Mouse (Mus musculus): ENCODE measurements around the gene Lyzl6. TPM values are rescaled to one million over a fixed set of nuclear protein-coding genes. Genes with fewer than 3 reads are reported as not detected.

Gene Lyzl6
- polyA plus RNA-seq, 1 experiment: not detected

DNA sequence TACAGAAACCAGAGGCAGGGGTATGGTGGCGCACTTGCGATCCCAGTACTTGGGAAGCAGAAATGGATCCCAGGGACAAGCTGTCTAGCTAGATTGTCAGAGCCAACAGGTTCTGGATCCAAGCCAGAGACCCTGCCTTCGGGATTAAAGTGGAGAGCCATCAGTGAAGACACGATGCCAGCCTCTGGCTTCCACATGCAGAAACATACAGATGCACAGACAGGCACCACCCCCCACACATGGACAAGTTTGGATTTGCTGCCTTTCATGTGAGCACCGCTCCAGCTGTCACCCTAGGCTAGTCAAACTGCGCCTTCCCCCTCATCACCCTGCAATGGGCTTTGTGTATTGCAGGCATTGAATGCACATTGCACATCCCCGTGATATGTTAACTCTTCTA lies 19.5 kb upstream of the Lyzl6 start:
- Histone ChIP-seq H3K9ac (ENCODE audit: low read depth, poor library complexity, severe bottlenecking) (no peak overlapping the region), H3K27ac (ENCODE audit: insufficient read depth, low read length) (no peak overlapping the region), H3K4me1 (ENCODE audit: control insufficient read depth, insufficient read depth, low read length) (no peaks in the 10 kb centered on the region), H3K4me3 (ENCODE audit: low read depth, low read length) (no peak overlapping the region), H3K27me3 (ENCODE audit: control insufficient read depth, insufficient read depth, low read length, poor library complexity, severe bottlenecking) (no peaks in the 10 kb centered on the region), H3K36me3 (ENCODE audit: control insufficient read depth, insufficient read depth, low read length, poor library complexity, severe bottlenecking) (no peaks in the 10 kb centered on the region), H3K9me3 (replicated peaks; ENCODE audit: control insufficient read depth, insufficient read depth, low read length, poor library complexity, severe bottlenecking) (no peaks in the 10 kb centered on the region)
- TF ChIP-seq CTCF (IDR thresholded peaks at IDR 0.05; ENCODE audit: low read depth, low read length) (no peak), POLR2A (IDR thresholded peaks at IDR 0.05; ENCODE audit: insufficient read depth, low read length) (no peak), EP300 (IDR thresholded peaks at IDR 0.05; ENCODE audit: insufficient read depth, low read depth, low read length) (no peak)

DNA sequence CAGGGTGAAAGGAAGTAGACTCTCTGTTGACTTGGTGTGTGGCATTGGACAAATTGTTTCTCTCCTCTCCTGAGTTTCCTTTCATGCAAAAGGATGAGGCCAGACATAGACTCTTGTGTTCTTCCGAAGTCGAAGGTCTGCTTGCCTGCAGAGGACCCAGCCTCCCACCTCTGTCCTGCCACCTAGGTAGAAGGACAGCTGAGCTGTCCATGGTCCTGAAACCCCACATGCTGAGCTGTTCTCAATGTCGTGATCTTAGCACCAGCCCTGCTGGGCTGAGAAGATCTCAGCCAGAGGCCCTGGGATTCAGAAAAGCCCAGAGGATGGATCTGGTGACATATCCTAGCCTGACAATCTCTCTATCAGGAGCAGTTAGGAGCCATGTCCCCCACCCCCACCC lies 17.8 kb upstream of the Lyzl6 start:
- no peaks in the 10 kb centered on the region; the same call in none of the 2 replicates for H3K27me3 ChIP-seq (ENCODE audit: control insufficient read depth, insufficient read depth, low read length, poor library complexity, severe bottlenecking)
- H3K27ac ChIP-seq (ENCODE audit: insufficient read depth, low read length): no peak overlapping the region
- H3K9me3 ChIP-seq (replicated peaks; ENCODE audit: control insufficient read depth, insufficient read depth, low read length, poor library complexity, severe bottlenecking): no peaks in the 10 kb centered on the region
- no peak overlapping the region for H3K9ac ChIP-seq (ENCODE audit: low read depth, poor library complexity, severe bottlenecking)
- H3K36me3 ChIP-seq (ENCODE audit: control insufficient read depth, insufficient read depth, low read length, poor library complexity, severe bottlenecking): no peaks in the 10 kb centered on the region
- H3K4me1 ChIP-seq (ENCODE audit: control insufficient read depth, insufficient read depth, low read length): no peaks in the 10 kb centered on the region
- TF ChIP-seq EP300 (IDR thresholded peaks at IDR 0.05; ENCODE audit: insufficient read depth, low read depth, low read length) (no peak), CTCF (IDR thresholded peaks at IDR 0.05; ENCODE audit: low read depth, low read length) (peak; percentile 1)
- H3K4me3 ChIP-seq (ENCODE audit: low read depth, low read length): no peak overlapping the region

DNA sequence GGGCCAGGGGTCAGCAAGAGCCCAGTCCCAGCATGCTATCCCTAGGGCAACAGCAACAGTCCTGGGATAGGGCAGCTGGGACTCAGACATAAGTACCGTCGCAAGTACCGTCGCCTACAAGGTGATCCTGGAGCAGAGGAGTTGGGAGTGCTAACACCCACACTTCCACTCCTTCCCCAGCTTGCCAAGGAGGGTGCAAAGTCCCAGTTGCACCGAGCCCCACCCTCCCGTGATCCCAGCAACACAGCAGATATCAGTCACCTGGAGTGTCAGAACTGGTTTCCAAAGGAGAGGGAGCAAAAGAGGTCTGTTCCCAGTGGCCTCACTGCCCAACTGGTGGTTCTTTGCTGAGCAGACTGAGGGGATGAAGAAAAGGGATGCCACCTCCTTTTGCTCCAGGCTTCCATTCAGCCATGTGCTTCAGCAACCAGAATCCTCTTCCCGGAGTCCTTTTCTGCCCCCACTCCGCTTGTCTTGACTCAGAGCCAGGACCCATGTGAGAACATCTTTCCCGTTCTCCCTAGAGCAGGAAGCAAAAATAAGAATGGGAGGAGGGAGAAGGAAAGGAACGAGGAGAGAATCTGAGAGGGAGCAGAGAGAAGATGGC lies 14.8 kb upstream of the Lyzl6 start:
- no peak overlapping the region for H3K4me3 ChIP-seq (ENCODE audit: low read depth, low read length)
- TF ChIP-seq POLR2A (IDR thresholded peaks at IDR 0.05; ENCODE audit: insufficient read depth, low read length): no peak
- TF ChIP-seq CTCF (IDR thresholded peaks at IDR 0.05; ENCODE audit: low read depth, low read length): no peak
- no peak for TF ChIP-seq EP300 (IDR thresholded peaks at IDR 0.05; ENCODE audit: insufficient read depth, low read depth, low read length)
- H3K36me3 ChIP-seq (ENCODE audit: control insufficient read depth, insufficient read depth, low read length, poor library complexity, severe bottlenecking): no peaks in the 10 kb centered on the region
- H3K4me1 ChIP-seq (ENCODE audit: control insufficient read depth, insufficient read depth, low read length): no peaks in the 10 kb centered on the region
- no peak overlapping the region for H3K9ac ChIP-seq (ENCODE audit: low read depth, poor library complexity, severe bottlenecking)
- peaks cover 9% of the 10 kb centered on the region for H3K27me3 ChIP-seq (ENCODE audit: control insufficient read depth, insufficient read depth, low read length, poor library complexity, severe bottlenecking)
- no peak overlapping the region for H3K27ac ChIP-seq (ENCODE audit: insufficient read depth, low read length)
- H3K9me3 ChIP-seq (replicated peaks; ENCODE audit: control insufficient read depth, insufficient read depth, low read length, poor library complexity, severe bottlenecking): no peaks in the 10 kb centered on the region

DNA sequence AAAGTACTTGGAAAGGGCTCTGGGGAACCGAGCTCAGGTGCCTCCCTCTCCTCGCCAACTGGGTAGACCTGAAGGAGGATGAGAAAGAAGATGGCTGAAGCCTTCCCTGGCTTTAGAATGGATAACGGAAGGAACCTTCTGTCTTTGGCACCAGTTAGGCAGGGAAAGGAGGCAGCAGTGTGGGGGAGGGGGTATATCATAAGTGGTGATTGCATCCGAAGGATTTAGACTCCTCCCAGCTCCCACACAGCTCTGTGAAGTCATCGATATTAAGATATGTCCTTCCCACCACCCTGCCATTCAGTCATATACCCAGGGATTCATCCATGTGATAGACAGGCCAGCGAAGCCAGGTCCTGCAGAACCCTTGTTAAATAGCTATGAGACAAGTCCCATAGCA lies 12.7 kb upstream of the Lyzl6 start:
- Histone ChIP-seq H3K9ac (ENCODE audit: low read depth, poor library complexity, severe bottlenecking) (no peak overlapping the region), H3K36me3 (ENCODE audit: control insufficient read depth, insufficient read depth, low read length, poor library complexity, severe bottlenecking) (no peaks in the 10 kb centered on the region), H3K9me3 (replicated peaks; ENCODE audit: control insufficient read depth, insufficient read depth, low read length, poor library complexity, severe bottlenecking) (no peaks in the 10 kb centered on the region), H3K27ac (ENCODE audit: insufficient read depth, low read length) (no peak overlapping the region), H3K4me3 (ENCODE audit: low read depth, low read length) (no peak overlapping the region), H3K4me1 (ENCODE audit: control insufficient read depth, insufficient read depth, low read length) (no peaks in the 10 kb centered on the region), H3K27me3 (ENCODE audit: control insufficient read depth, insufficient read depth, low read length, poor library complexity, severe bottlenecking) (peaks cover 9% of the 10 kb centered on the region)
- TF ChIP-seq EP300 (IDR thresholded peaks at IDR 0.05; ENCODE audit: insufficient read depth, low read depth, low read length) (no peak), POLR2A (IDR thresholded peaks at IDR 0.05; ENCODE audit: insufficient read depth, low read length) (no peak), CTCF (IDR thresholded peaks at IDR 0.05; ENCODE audit: low read depth, low read length) (no peak)

DNA sequence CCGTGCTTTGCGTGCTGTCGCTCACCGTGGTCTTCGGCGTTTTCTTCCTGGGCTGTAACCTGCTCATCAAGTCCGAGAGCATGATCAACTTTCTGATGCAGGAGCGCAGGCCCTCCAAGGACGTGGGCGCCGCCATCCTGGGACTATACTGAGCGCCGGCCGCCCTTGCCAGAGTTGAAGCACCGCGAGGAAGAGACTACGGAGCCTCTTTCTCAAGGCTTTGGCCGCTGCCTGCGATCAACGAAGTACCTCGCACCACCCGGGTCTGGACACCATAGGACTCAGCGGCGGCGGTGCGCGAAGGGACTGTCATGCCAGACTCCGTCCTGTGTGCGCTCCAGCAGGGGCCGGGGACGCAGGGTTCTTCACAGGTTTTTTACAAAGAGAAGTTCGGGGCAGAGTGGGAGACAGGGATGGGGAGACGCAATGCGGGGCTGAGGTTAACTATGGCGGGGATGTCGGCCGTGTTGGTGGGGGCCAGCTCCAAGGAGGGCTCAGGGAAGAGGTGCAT lies 11.3 kb upstream of the Lyzl6 start:
- Histone ChIP-seq H3K4me1 (ENCODE audit: control insufficient read depth, insufficient read depth, low read length) (no peaks in the 10 kb centered on the region), H3K9me3 (replicated peaks; ENCODE audit: control insufficient read depth, insufficient read depth, low read length, poor library complexity, severe bottlenecking) (no peaks in the 10 kb centered on the region), H3K27ac (ENCODE audit: insufficient read depth, low read length) (no peak overlapping the region), H3K27me3 (ENCODE audit: control insufficient read depth, insufficient read depth, low read length, poor library complexity, severe bottlenecking) (peaks cover 9% of the 10 kb centered on the region), H3K36me3 (ENCODE audit: control insufficient read depth, insufficient read depth, low read length, poor library complexity, severe bottlenecking) (no peaks in the 10 kb centered on the region), H3K4me3 (ENCODE audit: low read depth, low read length) (peak overlapping the region; percentile 32), H3K9ac (ENCODE audit: low read depth, poor library complexity, severe bottlenecking) (peak overlapping the region; percentile 31; the same call in 1 of the 2 replicates)
- TF ChIP-seq CTCF (IDR thresholded peaks at IDR 0.05; ENCODE audit: low read depth, low read length): no peak
- TF ChIP-seq EP300 (IDR thresholded peaks at IDR 0.05; ENCODE audit: insufficient read depth, low read depth, low read length): no peak
- TF ChIP-seq POLR2A (IDR thresholded peaks at IDR 0.05; ENCODE audit: insufficient read depth, low read length): no peak

DNA sequence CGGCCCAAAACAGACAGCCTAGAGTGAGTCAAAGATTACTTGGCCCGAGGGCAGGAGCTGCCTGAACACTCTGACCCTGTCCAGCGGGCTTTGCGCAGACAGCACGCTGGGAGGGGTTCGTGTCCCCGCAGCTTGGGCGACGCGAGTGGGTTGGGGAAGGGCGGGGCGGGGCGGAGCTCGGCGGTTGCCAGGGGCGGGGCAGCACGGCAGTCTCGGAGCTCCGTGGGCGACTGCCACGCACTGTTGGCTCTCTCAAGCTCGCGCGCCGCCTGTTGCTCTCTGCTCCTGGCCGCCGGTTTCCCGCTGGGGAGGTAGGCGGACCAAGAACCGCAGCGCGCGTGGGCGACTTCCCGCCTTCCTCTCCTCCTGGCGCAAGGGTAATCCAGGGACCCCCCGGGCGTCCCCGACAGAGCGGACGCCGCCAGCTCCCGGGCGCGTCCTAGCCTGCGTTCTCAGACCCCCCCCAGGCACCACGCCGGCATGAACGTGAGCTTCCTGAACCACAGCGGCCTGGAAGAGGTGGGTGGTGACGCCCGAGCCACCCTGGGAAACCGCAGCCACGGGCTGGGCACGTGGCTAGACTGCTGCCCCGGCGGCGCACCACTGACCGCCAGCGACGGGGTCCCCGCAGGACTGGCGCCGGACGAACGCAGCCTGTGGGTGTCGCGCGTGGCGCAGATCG lies 10.8 kb upstream of the Lyzl6 start, which contains the start of gene Rprml:
TSS of gene Rprml (plus strand) at position 270 of the 682 bp plus-strand sequence.
- no peak within 1 kb of the TSS for H3K27ac ChIP-seq (ENCODE audit: insufficient read depth, low read length)
- H3K9ac ChIP-seq (ENCODE audit: low read depth, poor library complexity, severe bottlenecking): peak within 1 kb of the TSS; percentile 31; the same call in 1 of the 2 replicates
- TF ChIP-seq EP300 (IDR thresholded peaks at IDR 0.05; ENCODE audit: insufficient read depth, low read depth, low read length) (no peak), CTCF (IDR thresholded peaks at IDR 0.05; ENCODE audit: low read depth, low read length) (no peak), POLR2A (IDR thresholded peaks at IDR 0.05; ENCODE audit: insufficient read depth, low read length) (no peak)
- peak within 1 kb of the TSS; percentile 32 for H3K4me3 ChIP-seq (ENCODE audit: low read depth, low read length)
- peaks cover 9% of the 10 kb centered on the region for H3K27me3 ChIP-seq (ENCODE audit: control insufficient read depth, insufficient read depth, low read length, poor library complexity, severe bottlenecking)
- no peaks in the 10 kb centered on the region for H3K9me3 ChIP-seq (replicated peaks; ENCODE audit: control insufficient read depth, insufficient read depth, low read length, poor library complexity, severe bottlenecking)
- H3K36me3 ChIP-seq (ENCODE audit: control insufficient read depth, insufficient read depth, low read length, poor library complexity, severe bottlenecking): no peaks in the 10 kb centered on the region
- no peaks in the 10 kb centered on the region for H3K4me1 ChIP-seq (ENCODE audit: control insufficient read depth, insufficient read depth, low read length)

Measured in ES-Bruce4 (cell line).